Comparison of ENCODE assay signal across 24 mouse cellular contexts in the genomic region with DNA sequence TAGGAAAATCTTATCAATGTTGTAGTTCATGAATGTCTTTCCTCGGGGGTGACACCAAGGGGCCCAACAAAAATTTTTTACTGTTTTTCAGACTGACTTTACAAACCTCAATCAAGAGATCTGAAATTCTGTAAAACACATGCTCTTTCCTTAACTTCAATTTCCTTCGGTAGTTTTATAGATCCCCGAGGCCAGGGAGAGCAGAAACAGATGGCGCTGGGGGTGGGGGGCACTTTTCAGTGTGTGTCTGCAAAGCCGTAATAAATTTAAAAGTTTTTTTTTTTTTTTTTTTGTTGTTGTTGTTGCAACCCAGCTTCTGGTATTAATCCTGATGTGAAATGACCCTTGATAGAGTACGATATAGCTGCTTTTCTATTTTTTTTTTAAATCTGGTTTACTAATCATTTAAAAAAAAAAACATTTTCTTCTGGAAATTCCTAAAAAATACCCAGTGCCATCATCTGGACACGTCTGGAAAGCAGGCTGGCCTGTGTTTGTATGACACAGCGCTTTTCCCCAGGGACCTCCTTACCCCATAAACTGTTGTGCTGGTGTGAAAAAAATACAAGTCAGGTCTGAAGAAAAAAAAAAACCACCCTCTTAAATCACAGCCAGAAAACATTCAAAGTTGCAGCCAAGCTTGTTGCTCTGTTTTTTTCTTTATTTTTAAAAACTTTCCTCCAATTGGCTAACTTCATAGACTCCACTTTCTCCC. TPM values are rescaled to one million over a fixed set of nuclear protein-coding genes. Genes with fewer than 3 reads are reported as not detected.
DNase-seq lines count a peak whose midpoint lies in the region; ATAC-seq lines count a peak whose summit lies in the region.
"Had no signal": no experiment of that assay in that cellular context is flagged by ENCODE, and none has a peak within 500 bp of the region (broad histone marks: within the 10 kb centered on the region; RNA-seq: fewer than 3 reads in every experiment).

No protein-coding gene starts in this region.

- peak; percentile 53 for DNase-seq in embryonic facial prominence, embryonic 11.5 days (ENCODE audit: low spot score)
- no peak for DNase-seq in embryonic facial prominence, embryonic 10.5 days (ENCODE audit: low spot score)
- DNase-seq in kidney, adult 18-20 months = no peak
- peak; percentile 65 for DNase-seq in embryo, embryonic 10.5 days (ENCODE audit: low spot score)
- DNase-seq in right cerebral cortex, adult 2 months (ENCODE audit: low spot score in 2 of 2) = no peak
- no peak for DNase-seq in yolk sac, embryonic 10.5 days (ENCODE audit: low spot score)
- DNase-seq: adrenal gland, postnatal 10 days; cerebellum, adult 11-12 months; cerebellum, postnatal 14 days; gastrocnemius, postnatal 25 days; liver, embryonic 13.5 days; lung, embryonic 14.5 days; lung, postnatal 4 days had no signal

- H3K4me2 ChIP-seq in embryonic facial prominence, embryonic 11.5 days (ENCODE audit: low read depth, low read length) = no peak overlapping the region
- peak overlapping the region; percentile 14; the same call in 1 of the 2 replicates for H3K4me2 ChIP-seq in kidney, embryonic 15.5 days
- peak overlapping the region; percentile 15 for H3K4me2 ChIP-seq in limb, embryonic 12.5 days
- H3K4me2 ChIP-seq: embryonic facial prominence, embryonic 12.5 days; liver, embryonic 13.5 days; lung, embryonic 14.5 days; midbrain, embryonic 12.5 days had no signal

- no peak for ATAC-seq in embryonic facial prominence, embryonic 11.5 days (replicated peaks; ENCODE audit: insufficient number of reproducible peaks, low FRiP score, low TSS enrichment, low read depth)
- peak; percentile 55; the same call in 1 of the 2 replicates for ATAC-seq in kidney, embryonic 15.5 days (replicated peaks; ENCODE audit: low FRiP score)
- no peak for ATAC-seq in limb, embryonic 12.5 days (ENCODE audit: insufficient number of reproducible peaks, insufficient read depth, low FRiP score, low TSS enrichment, low read depth)
- ATAC-seq: activated CD4-positive, CD25-positive, alpha-beta regulatory T cell, adult 4 months; CD4-positive, CD25-positive, alpha-beta regulatory T cell, adult 4 months; forebrain, embryonic 14.5 days had no signal

- H3K27ac ChIP-seq in embryonic facial prominence, embryonic 11.5 days (replicated peaks; ENCODE audit: low read depth, low read length) = no peak overlapping the region
- H3K27ac ChIP-seq in embryonic facial prominence, embryonic 10.5 days (replicated peaks) = no peak overlapping the region
- peak overlapping the region; percentile 37; the same call in 1 of the 2 replicates for H3K27ac ChIP-seq in kidney, embryonic 15.5 days
- H3K27ac ChIP-seq in limb, embryonic 12.5 days = no peak overlapping the region
- H3K27ac ChIP-seq: embryonic facial prominence, embryonic 12.5 days; layer of hippocampus, adult 2 months; liver, embryonic 13.5 days; midbrain, embryonic 12.5 days; stomach, postnatal 0 days had no signal

- no peaks in the 10 kb centered on the region; the same call in 1 of the 2 replicates for H3K4me1 ChIP-seq in embryonic facial prominence, embryonic 11.5 days (ENCODE audit: control insufficient read depth, insufficient read depth, low read length)
- peaks cover 38% of the 10 kb centered on the region for H3K4me1 ChIP-seq in embryonic facial prominence, embryonic 10.5 days
- H3K4me1 ChIP-seq in kidney, embryonic 15.5 days = peaks cover 34% of the 10 kb centered on the region
- peaks cover 62% of the 10 kb centered on the region for H3K4me1 ChIP-seq in limb, embryonic 12.5 days (replicated peaks)
- H3K4me1 ChIP-seq: liver, embryonic 13.5 days; midbrain, embryonic 12.5 days had no signal

- no peak overlapping the region for H3K4me3 ChIP-seq in embryonic facial prominence, embryonic 11.5 days (ENCODE audit: low read depth, low read length)
- H3K4me3 ChIP-seq in embryonic facial prominence, embryonic 10.5 days = no peak overlapping the region
- no peak overlapping the region for H3K4me3 ChIP-seq in kidney, embryonic 15.5 days (replicated peaks)
- no peak overlapping the region for H3K4me3 ChIP-seq in limb, embryonic 12.5 days (replicated peaks)
- H3K4me3 ChIP-seq: embryonic facial prominence, embryonic 12.5 days; erythroblast, embryonic 14.5 days; hindbrain, embryonic 10.5 days; layer of hippocampus, adult 2 months; liver, embryonic 13.5 days; midbrain, embryonic 12.5 days had no signal

- H3K9ac ChIP-seq in embryonic facial prominence, embryonic 11.5 days (replicated peaks; ENCODE audit: low read length) = no peak overlapping the region
- H3K9ac ChIP-seq in kidney, embryonic 15.5 days = no peak overlapping the region
- H3K9ac ChIP-seq in limb, embryonic 12.5 days (replicated peaks) = no peak overlapping the region
- H3K9ac ChIP-seq: embryonic facial prominence, embryonic 12.5 days; liver, embryonic 13.5 days; lung, embryonic 14.5 days; midbrain, embryonic 12.5 days had no signal

- no peaks in the 10 kb centered on the region for H3K36me3 ChIP-seq in embryonic facial prominence, embryonic 11.5 days (replicated peaks; ENCODE audit: control insufficient read depth, insufficient read depth, low read depth, low read length)
- H3K36me3 ChIP-seq in embryonic facial prominence, embryonic 10.5 days (replicated peaks) = no peaks in the 10 kb centered on the region
- 0 out of 2 replicates have a peak, but pooled peaks cover 3% of the 10 kb centered on the region for H3K36me3 ChIP-seq in kidney, embryonic 15.5 days
- no peaks in the 10 kb centered on the region for H3K36me3 ChIP-seq in limb, embryonic 12.5 days
- H3K36me3 ChIP-seq: embryonic facial prominence, embryonic 12.5 days had no signal

- WGBS in embryonic facial prominence, embryonic 11.5 days = 44% methylated on average over 8 of the region's 8 CpGs
- 54% methylated on average over 8 of the region's 8 CpGs for WGBS in embryonic facial prominence, embryonic 10.5 days
- 25% methylated on average over 8 of the region's 8 CpGs for WGBS in kidney, embryonic 15.5 days
- 6% methylated on average over 8 of the region's 8 CpGs for WGBS in limb, embryonic 12.5 days

- no peaks in the 10 kb centered on the region for H3K9me3 ChIP-seq in embryonic facial prominence, embryonic 11.5 days (replicated peaks; ENCODE audit: control insufficient read depth, low read length)
- H3K9me3 ChIP-seq in embryonic facial prominence, embryonic 10.5 days = no peaks in the 10 kb centered on the region
- H3K9me3 ChIP-seq in kidney, embryonic 15.5 days (replicated peaks) = no peaks in the 10 kb centered on the region
- no peaks in the 10 kb centered on the region for H3K9me3 ChIP-seq in limb, embryonic 12.5 days
- H3K9me3 ChIP-seq: embryonic facial prominence, embryonic 12.5 days; hindbrain, embryonic 10.5 days; liver, embryonic 13.5 days; midbrain, embryonic 12.5 days had no signal

- H3K27me3 ChIP-seq in embryonic facial prominence, embryonic 11.5 days (ENCODE audit: control insufficient read depth, insufficient read depth, low read length) = no peaks in the 10 kb centered on the region
- H3K27me3 ChIP-seq in embryonic facial prominence, embryonic 10.5 days (replicated peaks; ENCODE audit: low read depth, poor library complexity, severe bottlenecking) = peaks cover 6% of the 10 kb centered on the region; the same call in 1 of the 2 replicates
- no peaks in the 10 kb centered on the region for H3K27me3 ChIP-seq in kidney, embryonic 15.5 days
- H3K27me3 ChIP-seq in limb, embryonic 12.5 days = peaks cover 42% of the 10 kb centered on the region
- H3K27me3 ChIP-seq: embryonic facial prominence, embryonic 12.5 days; liver, embryonic 13.5 days had no signal

RNA-seq across cellular contexts. Expression of a gene that starts 33.9 kb away (rescaled TPM):
- 7.4 and 8.4 TPM in 2 replicates for polyA plus RNA-seq in embryonic facial prominence, embryonic 11.5 days (2014; fragmentation: Nextera tagmentation; extraction: Ambion mirVana)
- 3.5 and 6.7 TPM in 2 replicates for polyA plus RNA-seq in embryonic facial prominence, embryonic 10.5 days (2016; fragmentation: Nextera tagmentation; extraction: Ambion mirVana)
- polyA plus RNA-seq in kidney, embryonic 15.5 days (2015; fragmentation: Nextera tagmentation; extraction: Ambion mirVana) = 116 and 119 TPM in 2 replicates
- polyA plus RNA-seq in limb, embryonic 12.5 days (2016; fragmentation: Nextera tagmentation; extraction: Ambion mirVana) = 9.2 and 10.3 TPM in 2 replicates
- polyA plus RNA-seq: erythroblast, embryonic 14.5 days had no signal

Comparison
In these comparisons a context has a peak if more than half of its experiments do, and no peak if none do; other contexts are left out.
1. DNase-seq: peak in embryonic facial prominence, embryonic 11.5 days (single experiment) and embryo, embryonic 10.5 days (single experiment); none in embryonic facial prominence, embryonic 10.5 days (single experiment), kidney, adult 18-20 months (single experiment), right cerebral cortex, adult 2 months (0 of 2) and yolk sac, embryonic 10.5 days (single experiment).
2. RNA of a gene that starts 33.9 kb away (polyA plus RNA-seq): 116 to 119 TPM in kidney, embryonic 15.5 days; 9.2 to 10.3 TPM in limb, embryonic 12.5 days, 7.4 to 8.4 TPM in embryonic facial prominence, embryonic 11.5 days and 3.5 to 6.7 TPM in embryonic facial prominence, embryonic 10.5 days; every median in the first group is over 10 times any median in the second.